Mouse (Mus musculus): ENCODE data around the gene Dock2.

Gene Dock2

DNA sequence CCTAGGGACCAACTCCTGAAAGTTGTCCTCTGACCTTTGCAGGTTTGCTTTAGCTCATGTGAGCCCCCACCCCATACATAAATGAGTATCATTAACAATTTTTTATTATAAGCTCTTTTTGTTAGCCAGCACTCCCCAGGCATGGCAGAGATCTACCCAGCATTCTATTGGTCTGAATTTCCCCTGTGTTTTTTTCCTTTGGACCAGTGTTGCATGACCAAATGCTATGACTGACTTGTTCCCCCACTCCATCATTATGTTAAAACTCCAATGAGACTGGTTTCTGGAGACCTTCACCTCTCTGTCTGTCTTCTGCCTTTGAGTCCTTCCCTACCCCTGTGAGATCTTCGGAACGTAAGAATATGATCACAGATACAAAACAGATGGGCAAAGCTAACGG, 588.5 kb downstream of the Dock2 start:
- DNase-seq (ENCODE audit: low read depth, low spot score), result no peak

DNA sequence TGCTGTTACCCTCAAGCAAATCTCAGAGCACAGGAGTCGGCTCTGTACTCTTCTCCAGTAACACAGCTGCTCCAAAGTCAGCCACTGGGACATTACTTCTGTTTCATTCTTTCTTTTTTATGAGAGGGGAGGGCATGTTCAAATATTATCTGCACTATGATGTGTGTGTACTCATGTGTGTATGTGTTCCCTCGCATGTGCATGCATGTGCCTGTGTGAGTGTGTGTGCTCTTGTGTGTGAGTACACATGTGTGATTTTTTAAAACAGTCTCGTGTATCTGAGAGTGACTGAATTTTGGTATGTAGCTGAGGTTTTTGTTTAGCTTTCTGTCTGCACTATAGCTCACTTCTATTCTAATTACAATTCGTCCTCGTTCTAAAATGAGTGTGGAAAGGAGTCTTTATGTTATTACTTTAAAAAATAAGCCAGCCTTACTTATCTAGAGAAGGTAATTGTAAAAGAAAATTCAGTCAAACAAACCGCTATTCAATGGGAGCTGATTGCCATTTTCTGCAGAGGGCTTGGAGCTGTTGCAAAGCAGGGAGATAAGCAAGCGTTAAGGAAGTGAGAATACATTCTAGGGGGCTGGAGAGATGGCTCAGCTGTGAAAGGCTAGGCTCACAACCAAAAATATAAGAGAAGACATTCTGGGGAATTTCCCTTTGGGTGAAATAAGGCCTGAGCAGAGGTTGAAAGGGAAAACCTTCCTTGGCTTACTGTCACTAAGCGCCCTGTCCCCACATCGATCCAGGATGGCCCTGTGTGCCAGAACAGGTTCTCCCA, 589.3 kb downstream of the Dock2 start:
- no peak for DNase-seq (ENCODE audit: low read depth, low spot score)

DNA sequence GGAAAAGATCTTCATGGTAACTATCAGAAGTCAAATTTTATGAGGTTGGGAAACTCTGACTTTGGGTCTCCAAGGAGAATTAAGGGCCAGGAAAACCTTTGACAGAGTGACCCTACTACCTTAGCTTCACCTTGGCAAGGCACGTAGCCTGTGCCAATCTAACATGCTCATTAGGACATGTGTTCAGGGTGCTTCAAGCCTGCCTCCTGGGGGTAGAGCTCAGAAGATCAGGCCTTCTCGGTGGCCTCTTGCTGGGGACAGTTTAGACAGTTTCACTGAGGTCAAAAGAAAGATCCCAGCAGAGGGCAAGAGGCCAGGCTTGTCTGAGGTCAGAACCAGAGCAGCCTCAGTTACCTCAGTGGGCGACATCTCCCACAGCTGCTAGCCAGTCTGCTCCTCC, 590.0 kb downstream of the Dock2 start:
- no peak for DNase-seq (ENCODE audit: low read depth, low spot score)

DNA sequence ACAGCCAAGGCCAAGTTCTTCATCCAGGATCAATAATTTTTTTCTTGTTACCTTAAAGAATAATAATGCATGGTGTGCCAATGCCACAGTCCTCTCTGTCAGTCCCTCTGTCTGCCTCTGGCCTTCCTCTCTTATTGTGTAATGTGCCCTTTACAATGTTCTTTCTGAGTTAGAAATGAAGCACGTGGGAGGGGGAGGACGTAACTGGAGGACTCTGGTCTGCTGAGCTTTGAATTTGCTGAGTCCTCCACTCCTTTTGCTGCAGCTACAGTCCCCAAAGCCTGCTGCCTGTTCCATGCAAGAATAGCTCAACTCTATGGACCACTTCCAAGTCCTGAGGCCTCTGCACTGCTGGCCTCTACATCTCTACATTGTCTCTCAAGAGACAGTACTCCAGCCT, 599.4 kb downstream of the Dock2 start:
- no peak for DNase-seq (ENCODE audit: low read depth, low spot score)

DNA sequence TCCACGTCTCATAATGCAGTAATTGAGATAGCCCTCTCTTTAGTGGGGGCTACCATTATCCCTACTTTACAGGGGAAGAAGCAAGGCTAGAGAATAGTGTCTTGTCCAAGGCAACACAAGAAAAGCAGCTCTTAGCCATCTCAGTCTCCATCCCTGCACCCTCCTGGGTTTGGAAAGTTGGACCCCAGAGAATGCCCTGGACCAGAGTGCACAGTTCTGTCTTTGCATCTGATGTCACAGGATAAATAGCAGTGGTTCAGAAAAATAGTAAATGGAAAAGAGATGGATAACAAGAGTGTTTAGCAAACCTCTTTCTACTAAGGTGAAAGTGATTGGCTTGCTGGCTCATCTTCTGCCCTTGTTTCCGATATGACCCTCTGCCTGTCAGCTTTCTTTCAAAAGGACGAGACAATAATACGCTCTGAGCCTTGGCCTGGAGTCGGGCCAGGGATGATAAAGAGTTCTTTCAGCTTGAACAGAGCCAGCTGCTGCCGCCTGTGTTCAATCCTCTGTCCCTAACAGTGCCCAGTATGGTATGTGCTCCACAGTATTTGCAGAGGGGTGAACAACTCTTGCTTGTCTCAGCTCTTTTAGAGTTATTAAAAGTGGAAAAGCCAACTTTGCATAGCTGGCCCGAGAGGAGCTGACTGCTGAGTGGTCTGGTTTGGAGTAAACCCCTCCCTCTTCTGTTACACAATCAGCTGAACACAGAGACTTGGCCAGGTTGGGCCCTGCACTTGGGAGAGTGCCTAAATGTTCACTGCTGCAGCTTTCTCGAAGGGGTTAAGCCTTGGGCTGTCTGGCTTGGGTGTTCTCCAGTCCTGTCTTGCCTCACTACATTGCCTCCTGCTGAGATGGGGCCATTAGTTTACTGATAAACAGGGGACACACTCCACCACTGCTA, 602.2 kb downstream of the Dock2 start:
- peak; percentile 41 for DNase-seq (ENCODE audit: low read depth, low spot score)

DNA sequence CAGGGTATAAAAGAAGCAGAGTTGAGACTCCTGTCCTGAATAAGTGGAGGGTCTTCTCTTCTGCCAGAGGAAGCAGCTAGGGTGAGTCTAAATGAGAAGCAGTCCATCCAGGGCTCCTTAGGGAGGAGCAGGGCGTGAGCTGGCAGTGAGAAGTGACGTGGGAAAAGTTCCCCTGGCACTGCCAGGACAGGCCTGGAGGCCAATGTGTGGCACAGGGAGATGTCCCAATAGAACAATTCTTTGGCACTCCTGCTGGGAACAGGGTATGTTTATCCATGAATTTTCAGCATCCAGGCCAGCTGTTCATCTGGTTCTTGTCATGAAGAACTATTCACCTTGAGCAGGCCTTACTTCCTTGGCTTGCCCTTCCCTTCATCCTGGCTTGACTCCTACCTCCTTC, 604.9 kb downstream of the Dock2 start:
- DNase-seq (ENCODE audit: low read depth, low spot score), result no peak

All from telencephalon, adult 2 months (tissue).